Mouse (Mus musculus): ENCODE data around the gene Nop2. TPM values are rescaled to one million over a fixed set of nuclear protein-coding genes. Genes with fewer than 3 reads are reported as not detected.

The Nop2 gene
- polyA plus RNA-seq, 1 experiment from 2014 or later: 72.1 TPM

GRCm38 (mm10) chr6:125145479-125145951 is 13.8 kb downstream of the Nop2 start:
- Histone ChIP-seq H3K4me1 (replicated peaks; ENCODE audit: control insufficient read depth, insufficient read depth, low read length) (peaks cover 37% of the 10 kb centered on the region), H3K9ac (ENCODE audit: low read length) (peak overlapping the region; percentile 58), H3K4me2 (ENCODE audit: low read length) (peak overlapping the region; percentile 69), H3K9me3 (ENCODE audit: control insufficient read depth, low read length) (no peaks in the 10 kb centered on the region), H3K36me3 (ENCODE audit: control insufficient read depth, insufficient read depth, low read length) (peaks cover 38% of the 10 kb centered on the region), H3K4me3 (ENCODE audit: low read depth, low read length) (peak overlapping the region; percentile 50), H3K27ac (ENCODE audit: low read depth) (peak overlapping the region; percentile 85), H3K27me3 (replicated peaks; ENCODE audit: control insufficient read depth, insufficient read depth, low read length) (no peaks in the 10 kb centered on the region)
- DNase-seq (ENCODE audit: low spot score): no peak
- WGBS: 6% methylated on average over 24 of the region's 35 CpGs
- ATAC-seq (replicated peaks; ENCODE audit: low FRiP score, low TSS enrichment, low read depth): peak; percentile 61

- ATAC-seq (replicated peaks; ENCODE audit: low FRiP score, low TSS enrichment, low read depth) (no peak), DNase-seq (ENCODE audit: low spot score) (no peak)
- Histone ChIP-seq H3K27me3 (replicated peaks; ENCODE audit: control insufficient read depth, insufficient read depth, low read length) (no peaks in the 10 kb centered on the region), H3K4me3 (ENCODE audit: low read depth, low read length) (peak overlapping the region; percentile 50), H3K9ac (ENCODE audit: low read length) (peak overlapping the region; percentile 58), H3K27ac (ENCODE audit: low read depth) (peak overlapping the region; percentile 85; the same call in 1 of the 2 replicates), H3K4me1 (replicated peaks; ENCODE audit: control insufficient read depth, insufficient read depth, low read length) (peaks cover 37% of the 10 kb centered on the region), H3K4me2 (ENCODE audit: low read length) (peak overlapping the region; percentile 69), H3K9me3 (ENCODE audit: control insufficient read depth, low read length) (no peaks in the 10 kb centered on the region), H3K36me3 (ENCODE audit: control insufficient read depth, insufficient read depth, low read length) (peaks cover 32% of the 10 kb centered on the region)
- WGBS: 64% methylated on average over 7 of the region's 7 CpGs
These were observed 14.4 kb downstream of the Nop2 start for GRCm38 (mm10) chr6:125146148-125146547.

GRCm38 (mm10) chr6:125146797-125147196 is 15.1 kb downstream of the Nop2 start:
- 78% methylated on average over 4 of the region's 4 CpGs for WGBS
- H3K4me2 ChIP-seq (ENCODE audit: low read length): peak overlapping the region; percentile 69
- H3K27ac ChIP-seq (ENCODE audit: low read depth): no peak overlapping the region
- DNase-seq (ENCODE audit: low spot score) (no peak), ATAC-seq (replicated peaks; ENCODE audit: low FRiP score, low TSS enrichment, low read depth) (no peak)
- H3K4me3 ChIP-seq (ENCODE audit: low read depth, low read length): no peak overlapping the region
- H3K9me3 ChIP-seq (ENCODE audit: control insufficient read depth, low read length): no peaks in the 10 kb centered on the region
- H3K4me1 ChIP-seq (replicated peaks; ENCODE audit: control insufficient read depth, insufficient read depth, low read length): peaks cover 37% of the 10 kb centered on the region
- H3K27me3 ChIP-seq (replicated peaks; ENCODE audit: control insufficient read depth, insufficient read depth, low read length): no peaks in the 10 kb centered on the region
- peaks cover 25% of the 10 kb centered on the region for H3K36me3 ChIP-seq (ENCODE audit: control insufficient read depth, insufficient read depth, low read length)
- no peak overlapping the region for H3K9ac ChIP-seq (ENCODE audit: low read length)

DNA sequence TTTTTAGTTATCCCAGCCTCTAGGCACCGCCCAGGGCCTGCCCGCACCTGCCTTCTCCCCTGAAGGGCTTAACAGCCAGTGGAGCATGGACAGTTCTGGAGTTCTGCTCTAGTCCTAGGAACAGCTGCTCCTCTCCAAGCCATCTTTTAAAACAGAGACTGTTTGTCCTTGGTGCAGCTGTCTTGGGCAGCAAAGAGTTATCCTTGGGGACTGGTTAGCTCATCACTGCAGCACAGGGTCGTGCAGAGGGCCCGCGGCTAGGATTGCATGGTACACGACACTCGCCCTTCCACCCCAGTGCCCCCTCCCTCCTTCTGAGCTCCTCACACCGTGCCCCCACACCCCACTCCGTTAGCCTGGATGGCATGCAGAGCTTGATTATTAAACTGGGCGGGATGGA is 15.6 kb downstream of the Nop2 start:
- peak overlapping the region; percentile 69; the same call in 1 of the 2 replicates for H3K4me2 ChIP-seq (ENCODE audit: low read length)
- no peaks in the 10 kb centered on the region for H3K9me3 ChIP-seq (ENCODE audit: control insufficient read depth, low read length)
- no peak overlapping the region for H3K4me3 ChIP-seq (ENCODE audit: low read depth, low read length)
- H3K9ac ChIP-seq (ENCODE audit: low read length): no peak overlapping the region
- no peak overlapping the region for H3K27ac ChIP-seq (ENCODE audit: low read depth)
- ATAC-seq (replicated peaks; ENCODE audit: low FRiP score, low TSS enrichment, low read depth): no peak
- no peaks in the 10 kb centered on the region for H3K27me3 ChIP-seq (replicated peaks; ENCODE audit: control insufficient read depth, insufficient read depth, low read length)
- DNase-seq (ENCODE audit: low spot score): no peak
- 54% methylated on average over 10 of the region's 10 CpGs for WGBS
- H3K4me1 ChIP-seq (replicated peaks; ENCODE audit: control insufficient read depth, insufficient read depth, low read length): peaks cover 37% of the 10 kb centered on the region
- H3K36me3 ChIP-seq (ENCODE audit: control insufficient read depth, insufficient read depth, low read length): peaks cover 25% of the 10 kb centered on the region

DNA sequence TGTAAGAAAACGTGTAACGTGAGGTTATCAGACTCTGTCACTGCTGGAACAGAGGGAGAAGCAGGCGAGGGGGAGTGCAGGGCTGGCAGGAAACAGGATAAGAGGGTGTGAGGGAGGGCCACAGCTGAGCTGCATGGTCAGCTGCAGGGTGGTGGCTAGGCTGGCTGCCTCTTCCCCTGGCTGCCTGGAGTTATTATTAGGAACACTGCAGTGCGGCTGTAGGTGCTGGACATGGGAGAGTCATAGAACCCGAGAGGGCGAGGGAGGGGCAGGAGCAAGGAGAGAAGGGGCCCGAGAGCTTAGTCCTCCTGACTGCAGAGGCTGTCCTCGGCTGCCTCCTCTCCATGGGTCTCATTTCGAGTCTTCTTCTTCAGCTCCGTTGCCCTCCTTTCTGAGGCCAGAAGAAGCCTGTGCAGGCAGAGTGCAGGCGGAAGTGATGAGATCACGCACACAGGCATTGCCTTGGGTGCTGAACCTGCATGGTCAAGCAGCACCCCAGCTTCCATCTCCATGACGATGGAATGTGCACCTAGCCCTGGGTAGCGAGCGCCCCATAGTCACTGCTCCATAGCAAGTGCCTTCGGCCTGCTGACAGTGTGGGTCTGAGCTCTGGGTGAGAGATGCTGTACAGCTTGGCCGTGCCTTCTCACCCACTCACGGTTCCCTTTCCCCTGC is 16.7 kb downstream of the Nop2 start:
- H3K9ac ChIP-seq (ENCODE audit: low read length): no peak overlapping the region
- no peak overlapping the region for H3K4me3 ChIP-seq (ENCODE audit: low read depth, low read length)
- H3K27ac ChIP-seq (ENCODE audit: low read depth): no peak overlapping the region
- ATAC-seq (replicated peaks; ENCODE audit: low FRiP score, low TSS enrichment, low read depth): no peak
- no peaks in the 10 kb centered on the region for H3K9me3 ChIP-seq (ENCODE audit: control insufficient read depth, low read length)
- H3K36me3 ChIP-seq (ENCODE audit: control insufficient read depth, insufficient read depth, low read length): peaks cover 26% of the 10 kb centered on the region
- WGBS: 63% methylated on average over 18 of the region's 18 CpGs
- H3K27me3 ChIP-seq (replicated peaks; ENCODE audit: control insufficient read depth, insufficient read depth, low read length): no peaks in the 10 kb centered on the region
- H3K4me2 ChIP-seq (ENCODE audit: low read length): peak overlapping the region; percentile 16; the same call in 1 of the 2 replicates
- H3K4me1 ChIP-seq (replicated peaks; ENCODE audit: control insufficient read depth, insufficient read depth, low read length): peaks cover 37% of the 10 kb centered on the region
- no peak for DNase-seq (ENCODE audit: low spot score)

DNA sequence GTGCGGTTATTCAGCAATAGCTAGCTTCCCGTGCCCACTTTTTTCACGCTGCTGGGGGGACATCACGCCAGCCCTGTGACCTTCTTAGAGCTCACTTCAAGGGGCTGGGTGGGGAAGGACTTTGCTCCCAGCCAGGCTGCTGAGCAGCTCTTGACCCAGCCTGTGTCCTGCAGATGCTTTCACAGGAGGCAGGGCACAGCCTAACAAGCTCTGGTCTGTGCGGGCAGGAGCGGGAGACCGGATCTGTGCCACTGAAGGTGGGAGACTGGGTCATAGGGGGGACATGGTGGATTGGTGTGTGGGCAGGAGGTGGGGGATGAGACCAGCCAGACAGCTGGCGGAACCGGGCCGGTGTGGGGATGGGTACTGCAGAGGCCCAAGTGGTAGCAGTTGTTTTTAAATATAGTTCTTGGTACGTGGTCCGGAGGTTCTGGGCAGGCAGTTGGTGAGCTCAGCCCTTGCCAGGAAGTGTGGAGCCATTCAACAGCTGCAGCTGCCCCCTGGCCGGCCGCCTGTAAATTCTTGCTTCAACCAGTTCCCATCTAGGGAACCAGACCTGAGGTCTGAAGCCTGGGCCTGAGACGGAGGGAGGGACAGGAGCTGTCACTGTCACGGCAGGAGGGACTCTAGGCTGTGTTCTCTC is 17.3 kb downstream of the Nop2 start:
- 74% methylated on average over 16 of the region's 16 CpGs for WGBS
- DNase-seq (ENCODE audit: low spot score) (peak; percentile 52), ATAC-seq (replicated peaks; ENCODE audit: low FRiP score, low TSS enrichment, low read depth) (no peak)
- no peak overlapping the region for H3K9ac ChIP-seq (ENCODE audit: low read length)
- no peaks in the 10 kb centered on the region for H3K9me3 ChIP-seq (ENCODE audit: control insufficient read depth, low read length)
- H3K4me3 ChIP-seq (ENCODE audit: low read depth, low read length): no peak overlapping the region
- H3K36me3 ChIP-seq (ENCODE audit: control insufficient read depth, insufficient read depth, low read length): peaks cover 25% of the 10 kb centered on the region
- H3K4me2 ChIP-seq (ENCODE audit: low read length): 0 out of 2 replicates have a peak overlapping the region, but pooled peaks have one; percentile 16
- no peak overlapping the region for H3K27ac ChIP-seq (ENCODE audit: low read depth)
- H3K27me3 ChIP-seq (replicated peaks; ENCODE audit: control insufficient read depth, insufficient read depth, low read length): no peaks in the 10 kb centered on the region
- H3K4me1 ChIP-seq (replicated peaks; ENCODE audit: control insufficient read depth, insufficient read depth, low read length): peaks cover 37% of the 10 kb centered on the region

- Histone ChIP-seq H3K27me3 (replicated peaks; ENCODE audit: control insufficient read depth, insufficient read depth, low read length) (no peaks in the 10 kb centered on the region), H3K4me1 (replicated peaks; ENCODE audit: control insufficient read depth, insufficient read depth, low read length) (peaks cover 35% of the 10 kb centered on the region), H3K4me3 (ENCODE audit: low read depth, low read length) (no peak overlapping the region), H3K4me2 (ENCODE audit: low read length) (no peak overlapping the region), H3K36me3 (ENCODE audit: control insufficient read depth, insufficient read depth, low read length) (peaks cover 21% of the 10 kb centered on the region), H3K27ac (ENCODE audit: low read depth) (no peak overlapping the region), H3K9ac (ENCODE audit: low read length) (no peak overlapping the region), H3K9me3 (ENCODE audit: control insufficient read depth, low read length) (no peaks in the 10 kb centered on the region)
- 73% methylated on average over 7 of the region's 7 CpGs for WGBS
- ATAC-seq (replicated peaks; ENCODE audit: low FRiP score, low TSS enrichment, low read depth) (no peak), DNase-seq (ENCODE audit: low spot score) (no peak)
These were observed 17.9 kb downstream of the Nop2 start for GRCm38 (mm10) chr6:125149569-125149950.

GRCm38 (mm10) chr6:125152212-125153017 is 20.7 kb downstream of the Nop2 start:
- WGBS: 79% methylated on average over 22 of the region's 22 CpGs
- H3K9me3 ChIP-seq (ENCODE audit: control insufficient read depth, low read length): no peaks in the 10 kb centered on the region
- ATAC-seq (replicated peaks; ENCODE audit: low FRiP score, low TSS enrichment, low read depth) (no peak), DNase-seq (ENCODE audit: low spot score) (no peak)
- H3K4me3 ChIP-seq (ENCODE audit: low read depth, low read length): no peak overlapping the region
- H3K4me2 ChIP-seq (ENCODE audit: low read length): no peak overlapping the region
- no peaks in the 10 kb centered on the region for H3K27me3 ChIP-seq (replicated peaks; ENCODE audit: control insufficient read depth, insufficient read depth, low read length)
- H3K4me1 ChIP-seq (replicated peaks; ENCODE audit: control insufficient read depth, insufficient read depth, low read length): peaks cover 16% of the 10 kb centered on the region; the same call in 1 of the 2 replicates
- no peak overlapping the region for H3K27ac ChIP-seq (ENCODE audit: low read depth)
- no peak overlapping the region for H3K9ac ChIP-seq (ENCODE audit: low read length)
- peaks cover 21% of the 10 kb centered on the region for H3K36me3 ChIP-seq (ENCODE audit: control insufficient read depth, insufficient read depth, low read length)
